Mouse (Mus musculus) CH12.LX (cell line): Measurements from ENCODE around the gene Znfx1. TPM values are rescaled to one million over a fixed set of nuclear protein-coding genes. Genes with fewer than 3 reads are reported as not detected.
A peak's percentile ranks its signal among the peaks of the same experiment; 100 is the strongest.

Source experiments
- DNase-seq: peaks from one replicate; pipeline ENCODE4 v3.0.0-alpha.2; 2013; ENCODE audit errors: extremely low read depth
- H3K27ac ChIP-seq: 2 replicates; pipeline ENCODE4 v1.5.1; 2012; ENCODE audit warnings: low read depth, mild to moderate bottlenecking, control low read depth, moderate library complexity; ENCODE audit not compliant: insufficient read depth
- H3K27me3 ChIP-seq: replicated peaks from 2 replicates; pipeline ENCODE3; 2012; ENCODE audit warnings: inconsistent platforms
- H3K36me3 ChIP-seq, 2 experiments: replicated peaks in 1 of 2; 2 replicates each; pipeline versions ENCODE3 to v1.6.1; 2012; ENCODE audit warnings: inconsistent platforms in 1 of 2, low read length in 1 of 2, mild to moderate bottlenecking in 1 of 2, mixed read lengths in 1 of 2, moderate library complexity in 1 of 2; ENCODE audit not compliant: control insufficient read depth in 1 of 2, insufficient read depth in 1 of 2
- H3K4me1 ChIP-seq, 2 experiments: 2 replicates each; pipeline ENCODE4 v1.6.1; 2012; ENCODE audit warnings: inconsistent platforms in 1 of 2, moderate library complexity in 1 of 2; ENCODE audit not compliant: insufficient read depth in 2 of 2, control insufficient read depth in 1 of 2
- H3K4me2 ChIP-seq: 2 replicates; pipeline ENCODE4 v1.6.1; 2012; ENCODE audit warnings: low read depth, mild to moderate bottlenecking, control low read depth; ENCODE audit not compliant: poor library complexity, insufficient read depth, severe bottlenecking
- H3K4me3 ChIP-seq, 3 experiments: fragments of 150-350 bp in 1 of 3; sonication (generic) in 1 of 3; replicated peaks in 1 of 3; 2 replicates each; pipeline versions ENCODE3 to v1.5.1; 2011 to 2012; ENCODE audit warnings: low read depth in 2 of 3, low read length in 2 of 3, mild to moderate bottlenecking in 2 of 3, moderate library complexity in 2 of 3, control low read depth in 1 of 3, improper control_type of control experiment in 1 of 3, inconsistent platforms in 1 of 3, mixed read lengths in 1 of 3; ENCODE audit not compliant: poor library complexity in 1 of 3
- H3K79me2 ChIP-seq: replicated peaks from 2 replicates; pipeline ENCODE4 v1.6.1; 2012; ENCODE audit warnings: mild to moderate bottlenecking, moderate library complexity; ENCODE audit not compliant: control insufficient read depth, poor library complexity, insufficient read depth, severe bottlenecking; ENCODE audit errors: extremely low read depth
- H3K9ac ChIP-seq: 2 replicates; pipeline ENCODE4 v1.6.1; 2012; ENCODE audit warnings: low read depth, mild to moderate bottlenecking, control low read depth, moderate library complexity; ENCODE audit not compliant: insufficient read depth
- H3K9me3 ChIP-seq: replicated peaks from 2 replicates; pipeline ENCODE3; 2012; ENCODE audit warnings: low read length, inconsistent platforms, mixed read lengths
- BHLHE40 ChIP-seq: IDR thresholded peaks from 2 replicates; pipeline ENCODE4 v1.6.1; 2011; ENCODE audit warnings: mild to moderate bottlenecking, low read depth, low read length, improper control_type of control experiment
- E2F4 ChIP-seq: IDR thresholded peaks from 2 replicates; pipeline ENCODE4 v1.6.1; 2011; ENCODE audit warnings: low read depth, low read length, improper control_type of control experiment; ENCODE audit not compliant: insufficient replicate concordance
- ETS1 ChIP-seq: conservative IDR thresholded peaks from 2 replicates; pipeline ENCODE4 v1.6.1; 2012; ENCODE audit warnings: low read depth, mild to moderate bottlenecking, inconsistent platforms, low read length, improper control_type of control experiment, moderate library complexity
- IRF4 ChIP-seq: IDR thresholded peaks from 2 replicates; pipeline ENCODE4 v1.6.1; 2014; ENCODE audit warnings: low read depth, mild to moderate bottlenecking, inconsistent platforms, low read length, improper control_type of control experiment
- KAT2A ChIP-seq: IDR thresholded peaks from 2 replicates; pipeline ENCODE4 v1.6.1; 2012; ENCODE audit warnings: low read length, improper control_type of control experiment, inconsistent platforms; ENCODE audit not compliant: insufficient replicate concordance
- MAX ChIP-seq: IDR thresholded peaks from 2 replicates; pipeline ENCODE4 v1.6.1; 2011; ENCODE audit warnings: low read length, improper control_type of control experiment
- MEF2A ChIP-seq: IDR thresholded peaks from 2 replicates; pipeline ENCODE4 v1.6.1; 2014; ENCODE audit warnings: low read depth, mild to moderate bottlenecking, inconsistent platforms, low read length, improper control_type of control experiment, borderline replicate concordance
- POLR2A ChIP-seq: IDR thresholded peaks from 2 replicates; pipeline ENCODE4 v1.6.1; 2011; ENCODE audit warnings: low read depth, mild to moderate bottlenecking, improper control_type of control experiment, low read length
- RAD21 ChIP-seq: IDR thresholded peaks from 2 replicates; pipeline ENCODE4 v1.6.1; 2011; ENCODE audit warnings: low read depth, mild to moderate bottlenecking, low read length, improper control_type of control experiment, moderate library complexity
- RCOR1 ChIP-seq: conservative IDR thresholded peaks from 2 replicates; pipeline ENCODE4 v1.6.1; 2012; ENCODE audit warnings: low read depth, mild to moderate bottlenecking, inconsistent platforms, low read length, improper control_type of control experiment
- SIN3A ChIP-seq: IDR thresholded peaks from 2 replicates; pipeline ENCODE4 v1.6.1; 2012; ENCODE audit warnings: low read length, improper control_type of control experiment, inconsistent platforms
- SMC3 ChIP-seq: IDR thresholded peaks from 2 replicates; pipeline ENCODE4 v1.6.1; 2011; ENCODE audit warnings: low read depth, low read length, improper control_type of control experiment
- TCF12 ChIP-seq: IDR thresholded peaks from 2 replicates; pipeline ENCODE4 v1.6.1; 2014; ENCODE audit warnings: low read depth, mild to moderate bottlenecking, inconsistent platforms, low read length, improper control_type of control experiment
- ZC3H11A ChIP-seq: IDR thresholded peaks from 2 replicates; pipeline ENCODE4 v1.6.1; 2012; ENCODE audit warnings: low read depth, mild to moderate bottlenecking, inconsistent platforms, low read length, improper control_type of control experiment
- ZKSCAN1 ChIP-seq: IDR thresholded peaks from 2 replicates; pipeline ENCODE4 v1.6.1; 2012; ENCODE audit warnings: low read depth, inconsistent platforms, low read length, improper control_type of control experiment, borderline replicate concordance
- dilution Hi-C: fragments of 300-500 bp; cut with MboI; formaldehyde crosslinking; loops from 2 replicates; pipeline ENCODE4 v1.14.3; 2020; ENCODE audit warnings: low sequenced_read_pairs; ENCODE audit not compliant: extremely low pct_unique_long_range_greater_than_20kb, extremely low pct_ligation_motif_present
- in situ Hi-C: fragments of 300-500 bp; cut with MboI; formaldehyde crosslinking; loops from 3 replicates; pipeline ENCODE4 v1.14.3; 2019; ENCODE audit warnings: low sequenced_read_pairs, low pct_ligation_motif_present, low pct_unique_long_range_greater_than_20kb, mixed read lengths
- polyA plus RNA-seq: library from polyadenylated mRNA; unstranded; fragments of >175 nt; gene quantifications from 2 replicates; pipeline ENCODE4 v1.2.1, GENCODE M21; 2012; ENCODE audit warnings: low read depth; ENCODE audit not compliant: insufficient read length
- total RNA-seq, 2 experiments: library from RNA; depleted of rRNA; stranded (reverse); fragments of 300-350 nt in 1 of 2; fragments of >200 nt in 1 of 2; gene quantifications; 2 replicates each; pipeline ENCODE4 v1.2.3; 2012 to 2014

Gene Znfx1
- total and polyA plus RNA-seq, 3 experiments = 5.1 to 9.0 (median 8.1) TPM

GRCm38 (mm10) chr2:167077199-167077962 lies 14.6 kb upstream of the Znfx1 start:
- H3K9me3 ChIP-seq = peaks cover 5% of the 10 kb centered on the region
- no peaks in the 10 kb centered on the region for H3K79me2 ChIP-seq
- DNase-seq = no peak
- TF ChIP-seq IRF4 (peak; percentile 47; the same call in 1 of the 2 replicates), ETS1 (peak; percentile 51), TCF12 (peak; percentile 77; the same call in 1 of the 2 replicates), RAD21 (no peak), ZC3H11A (no peak)
- peaks cover 22 to 49% of the 10 kb centered on the region in 2 experiments for H3K4me1 ChIP-seq
- no peak overlapping the region for H3K9ac ChIP-seq
- H3K27ac ChIP-seq = no peak overlapping the region
- in situ Hi-C loops = no loop called here
- no peaks in the 10 kb centered on the region for H3K36me3 ChIP-seq
- dilution Hi-C loops = no loop called here
- H3K4me3 ChIP-seq = no peak overlapping the region
- no peak overlapping the region for H3K4me2 ChIP-seq
- H3K27me3 ChIP-seq = peaks cover 14% of the 10 kb centered on the region

- dilution Hi-C loops = no loop called here
- H3K79me2 ChIP-seq = no peaks in the 10 kb centered on the region
- DNase-seq = no peak
- no peak overlapping the region for H3K9ac ChIP-seq
- in situ Hi-C loops = no loop called here
- H3K9me3 ChIP-seq = peaks cover 5% of the 10 kb centered on the region
- H3K27me3 ChIP-seq = peaks cover 12% of the 10 kb centered on the region
- TF ChIP-seq SIN3A = no peak
- no peak for TF ChIP-seq RAD21
- no peak for TF ChIP-seq E2F4
- no peak for TF ChIP-seq MAX
- TF ChIP-seq BHLHE40 = no peak
- TF ChIP-seq ETS1 = no peak
- no peak for TF ChIP-seq KAT2A
- TF ChIP-seq ZKSCAN1 = no peak
- TF ChIP-seq RCOR1 = no peak
- no peak for TF ChIP-seq MEF2A
- TF ChIP-seq POLR2A = no peak
- no peak for TF ChIP-seq SMC3
- no peaks in the 10 kb centered on the region for H3K36me3 ChIP-seq
- H3K4me3 ChIP-seq = no peak overlapping the region
- H3K4me2 ChIP-seq = no peak overlapping the region
- no peak overlapping the region for H3K27ac ChIP-seq
- H3K4me1 ChIP-seq = peaks cover 19 to 45% of the 10 kb centered on the region in 2 experiments
Observed at GRCm38 (mm10) chr2:167076759-167077158, 13.9 kb upstream of the Znfx1 start.
